Mouse (Mus musculus) liver (tissue): ENCODE measurements around the gene Lrrc32.
A peak's percentile ranks its signal among the peaks of the same experiment; 100 is the strongest.

Source experiments
- DNase-seq: peaks from one replicate; pipeline ENCODE4 v3.0.0-alpha.2; 2020; ENCODE audit warnings: mixed read lengths

Gene Lrrc32

DNA sequence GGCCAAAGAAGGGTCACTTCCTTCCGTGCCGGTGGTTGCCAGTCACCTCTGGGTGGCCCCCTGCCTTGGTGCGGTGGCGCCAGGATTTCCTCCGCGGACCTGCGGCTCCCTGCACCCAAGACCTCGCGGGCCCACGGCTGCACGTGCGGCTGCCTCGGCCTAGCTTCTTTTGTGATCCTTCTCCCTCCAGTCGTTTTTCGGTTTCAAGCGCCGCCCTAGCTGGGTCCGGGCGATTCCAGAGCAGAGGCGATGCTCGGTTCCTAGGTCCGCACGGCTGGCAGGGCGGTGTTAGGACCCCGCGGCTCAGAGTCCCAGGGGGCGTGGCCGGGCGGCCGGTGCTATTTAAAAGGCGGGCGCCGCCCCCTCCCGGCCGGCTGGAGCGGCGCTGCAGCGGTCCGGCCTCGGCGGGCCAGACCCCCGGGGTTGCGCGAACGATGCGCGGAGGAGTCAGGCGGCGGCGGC lies 571 bp downstream of the Lrrc32 start:
- peak; percentile 75 for DNase-seq

GRCm38 (mm10) chr7:98490328-98490727 lies 1.2 kb downstream of the Lrrc32 start:
- no peak for DNase-seq

- no peak for DNase-seq
These were observed 1.8 kb downstream of the Lrrc32 start for GRCm38 (mm10) chr7:98490911-98491310.

DNA sequence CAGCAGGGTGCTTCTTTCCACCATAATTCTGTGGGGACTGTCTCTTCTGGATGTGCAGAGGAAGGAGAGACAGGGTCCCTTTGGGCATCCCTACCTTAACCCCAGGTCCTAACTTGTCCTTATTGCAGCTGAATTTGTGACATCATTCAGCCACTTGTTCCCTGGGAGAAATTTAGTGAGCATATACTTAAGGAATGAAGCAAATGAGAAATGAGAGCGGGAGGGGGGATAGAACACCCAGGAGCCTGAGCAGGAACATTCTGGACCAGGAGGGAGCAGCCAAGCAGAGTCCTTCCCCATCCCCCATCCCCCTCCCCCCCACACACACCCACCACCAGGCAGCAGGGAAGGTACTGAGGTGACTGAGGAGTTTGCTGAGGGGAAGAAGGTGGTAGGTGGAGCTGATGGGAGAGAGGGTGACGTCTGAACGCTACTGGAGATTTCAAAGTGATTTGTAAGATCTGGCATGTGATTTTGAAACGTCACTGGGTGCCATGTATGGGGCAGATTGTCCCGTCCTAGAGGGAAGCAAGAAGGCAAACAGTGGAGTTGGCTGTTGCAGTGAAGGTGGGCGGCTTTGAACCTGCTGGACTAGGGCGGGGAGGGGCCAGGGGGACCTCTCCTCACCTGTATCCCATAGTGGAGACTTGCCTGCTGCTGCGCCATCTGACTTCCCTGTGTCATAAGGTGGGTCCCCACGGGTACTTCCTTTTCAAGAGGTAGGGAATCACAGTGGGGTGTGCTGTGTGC lies 2.5 kb downstream of the Lrrc32 start:
- DNase-seq, result no peak

GRCm38 (mm10) chr7:98492331-98492730 lies 3.2 kb downstream of the Lrrc32 start:
- DNase-seq, result no peak

DNA sequence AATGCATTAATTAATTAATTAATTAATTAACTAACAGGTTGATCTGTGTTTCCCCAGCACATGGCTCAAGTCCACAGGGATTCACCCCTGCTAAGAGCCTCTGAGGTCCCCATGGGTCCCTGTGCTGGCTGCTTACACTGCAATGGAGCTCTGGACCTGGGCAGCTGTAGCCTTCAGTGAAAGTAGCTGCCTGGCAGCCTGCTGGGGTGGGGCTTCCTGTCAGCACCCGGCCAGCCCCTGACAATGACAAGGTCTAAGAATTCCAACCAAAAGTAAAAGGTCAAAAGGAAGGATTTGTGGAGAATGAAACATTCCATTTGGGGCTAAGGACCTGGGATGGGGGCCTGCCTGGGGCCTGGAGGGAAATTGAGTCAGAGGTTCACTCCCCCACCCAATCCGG lies 4.2 kb downstream of the Lrrc32 start:
- no peak for DNase-seq

GRCm38 (mm10) chr7:98493901-98494480 lies 4.9 kb downstream of the Lrrc32 start:
- no peak for DNase-seq

DNA sequence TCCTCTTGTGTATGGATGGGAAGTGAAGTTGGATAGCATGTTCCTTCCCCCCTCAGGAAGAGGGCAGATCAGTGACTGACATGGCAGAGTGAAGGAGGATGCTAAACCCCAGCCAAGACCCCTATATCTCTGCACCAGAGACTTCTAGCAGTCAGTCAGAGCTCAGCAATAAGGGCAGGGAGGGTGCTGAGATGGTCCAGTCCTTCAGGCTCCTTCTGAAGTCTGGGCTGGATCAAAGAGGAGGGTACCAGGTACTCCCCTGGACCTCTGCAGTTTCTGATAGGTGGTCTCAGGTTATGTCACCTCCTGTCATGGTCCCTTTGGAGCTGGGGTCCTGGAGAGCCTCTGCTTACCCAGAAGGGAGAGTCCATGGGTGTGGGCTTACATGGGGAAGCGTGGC lies 6.5 kb downstream of the Lrrc32 start:
- no peak for DNase-seq

DNA sequence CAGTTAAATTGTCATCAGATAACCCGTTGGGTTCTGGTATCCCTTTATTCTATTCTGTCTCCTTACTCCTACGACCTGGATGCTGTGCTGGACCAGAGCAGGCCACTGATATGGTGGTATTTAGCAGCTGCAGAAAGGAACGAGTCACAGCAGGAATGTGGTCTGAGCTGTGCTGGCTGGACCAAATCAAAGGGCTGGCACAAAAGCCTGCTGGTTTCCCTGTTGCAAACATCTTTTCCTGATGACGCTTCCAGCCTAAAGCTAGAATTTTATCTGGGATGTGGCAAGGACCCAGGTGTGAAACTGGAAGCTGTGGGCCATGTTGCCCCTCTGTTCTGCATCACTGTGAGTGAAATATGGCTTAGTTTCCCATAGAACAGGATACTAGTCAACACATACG lies 8.4 kb downstream of the Lrrc32 start:
- DNase-seq, result no peak

DNA sequence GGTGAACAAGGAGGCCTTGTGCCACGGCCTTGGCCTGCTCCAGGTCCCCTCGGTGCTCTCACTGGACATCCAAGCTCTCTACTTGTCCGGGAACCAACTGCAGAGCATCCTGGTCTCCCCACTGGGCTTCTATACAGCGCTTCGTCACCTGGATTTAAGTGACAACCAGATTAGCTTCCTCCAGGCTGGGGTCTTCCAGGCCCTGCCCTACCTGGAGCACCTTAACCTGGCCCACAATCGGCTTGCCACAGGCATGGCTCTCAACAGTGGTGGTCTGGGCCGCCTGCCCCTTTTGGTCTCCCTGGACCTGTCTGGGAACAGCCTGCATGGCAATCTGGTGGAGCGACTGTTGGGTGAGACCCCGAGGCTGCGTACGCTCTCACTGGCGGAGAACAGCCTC lies 9.0 kb downstream of the Lrrc32 start:
- no peak for DNase-seq

- no peak for DNase-seq
These were observed 9.8 kb downstream of the Lrrc32 start for GRCm38 (mm10) chr7:98498656-98499560.

DNA sequence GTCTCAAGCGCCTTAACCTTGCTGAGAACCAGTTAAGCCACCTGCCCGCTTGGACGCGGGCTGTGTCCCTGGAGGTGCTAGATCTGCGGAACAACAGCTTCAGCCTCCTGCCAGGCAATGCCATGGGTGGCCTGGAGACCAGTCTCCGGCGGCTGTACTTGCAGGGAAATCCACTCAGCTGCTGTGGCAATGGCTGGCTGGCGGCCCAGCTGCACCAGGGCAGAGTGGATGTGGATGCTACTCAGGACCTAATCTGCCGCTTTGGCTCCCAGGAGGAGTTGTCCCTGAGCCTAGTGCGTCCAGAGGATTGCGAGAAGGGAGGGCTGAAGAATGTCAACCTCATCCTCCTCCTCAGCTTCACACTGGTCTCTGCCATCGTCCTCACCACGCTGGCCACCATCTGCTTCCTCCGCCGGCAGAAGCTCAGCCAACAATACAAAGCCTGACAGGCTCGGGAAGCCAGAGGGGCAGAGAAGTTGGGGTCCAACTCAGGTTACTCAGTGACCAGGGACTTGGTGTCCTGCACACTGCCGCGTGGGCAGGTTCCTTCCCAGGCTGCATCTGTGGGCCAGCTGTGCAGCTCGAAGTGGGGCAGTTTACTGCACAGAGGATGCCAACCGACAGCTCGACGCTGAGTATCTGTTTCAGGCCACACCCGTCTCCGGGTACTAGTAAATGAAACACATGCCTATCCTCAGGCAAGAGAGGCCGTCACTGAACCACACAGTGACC lies 10.6 kb downstream of the Lrrc32 start:
- no peak for DNase-seq

GRCm38 (mm10) chr7:98500470-98500869 lies 11.4 kb downstream of the Lrrc32 start:
- peak; percentile 28 for DNase-seq

DNA sequence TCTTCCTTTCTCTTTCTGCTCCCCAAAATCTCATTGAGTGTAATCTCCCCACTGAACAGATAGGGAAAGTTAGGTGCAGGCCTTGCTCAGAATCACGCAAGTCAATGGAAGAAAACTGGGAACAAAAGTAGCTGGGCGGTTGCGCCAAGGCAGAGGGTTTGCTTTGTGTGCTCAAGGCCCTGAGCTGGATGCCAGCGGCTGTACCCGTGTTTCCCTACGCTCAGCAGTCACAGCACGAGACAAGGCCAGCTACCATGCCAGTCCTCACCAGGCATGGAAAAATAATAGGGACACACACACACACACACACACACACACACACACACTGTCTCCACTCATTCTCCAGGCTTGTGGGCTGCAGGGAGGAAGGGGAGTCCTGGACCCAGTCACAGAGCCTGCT lies 12.0 kb downstream of the Lrrc32 start:
- DNase-seq, result no peak

DNA sequence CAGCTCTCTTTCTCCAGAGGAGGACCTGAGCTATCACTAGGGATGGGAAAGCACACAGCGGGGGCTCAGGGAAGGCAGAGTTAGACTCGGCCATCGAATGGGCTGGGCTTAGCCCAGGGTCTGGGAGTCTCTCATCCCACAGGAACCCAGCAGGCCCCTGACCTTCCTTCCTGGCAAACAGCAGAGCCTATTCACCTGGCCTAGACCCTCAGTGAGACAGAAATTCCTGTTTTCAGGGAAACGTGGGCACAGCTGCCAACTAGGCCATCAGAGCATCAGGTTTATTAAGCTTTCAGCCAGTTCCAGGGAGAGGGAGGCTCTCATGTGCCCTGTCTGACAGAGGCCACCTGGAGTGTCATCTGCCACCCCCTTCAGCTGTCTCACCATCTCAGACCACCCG lies 13.8 kb downstream of the Lrrc32 start:
- DNase-seq, result no peak

DNA sequence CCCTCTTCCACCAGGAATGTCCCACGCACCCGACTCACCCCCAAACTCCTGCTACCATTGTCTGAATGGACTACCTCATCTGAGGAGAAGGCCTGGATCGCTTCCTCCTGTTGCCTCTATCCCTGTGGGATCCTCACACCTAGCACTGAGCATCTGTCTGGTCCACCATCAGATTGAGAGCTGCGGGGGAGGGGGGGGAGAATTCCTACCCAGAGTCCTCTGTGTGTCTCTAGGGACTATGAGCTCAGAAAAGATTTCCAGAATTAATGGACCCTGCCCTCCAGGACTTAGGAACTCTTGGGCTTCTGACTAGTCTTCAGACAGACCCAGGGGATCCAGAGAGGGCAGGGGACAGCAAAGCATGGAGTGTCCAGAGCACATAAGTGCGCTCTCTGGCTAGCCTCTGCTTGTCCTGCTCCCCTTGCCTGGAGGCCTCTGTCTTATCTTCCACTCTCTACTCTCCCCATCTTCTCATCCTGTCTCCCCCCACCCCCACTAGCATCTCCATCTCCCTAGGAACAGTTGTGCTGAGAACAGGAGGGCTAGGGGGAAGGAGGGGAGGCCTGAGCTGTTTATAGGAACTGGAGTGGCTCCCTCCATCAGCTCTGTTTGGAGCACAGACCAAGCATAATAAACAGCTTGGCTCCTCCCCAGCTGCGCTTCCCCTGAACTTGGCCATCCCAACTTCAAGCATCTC lies 15.0 kb downstream of the Lrrc32 start:
- DNase-seq, result no peak

DNA sequence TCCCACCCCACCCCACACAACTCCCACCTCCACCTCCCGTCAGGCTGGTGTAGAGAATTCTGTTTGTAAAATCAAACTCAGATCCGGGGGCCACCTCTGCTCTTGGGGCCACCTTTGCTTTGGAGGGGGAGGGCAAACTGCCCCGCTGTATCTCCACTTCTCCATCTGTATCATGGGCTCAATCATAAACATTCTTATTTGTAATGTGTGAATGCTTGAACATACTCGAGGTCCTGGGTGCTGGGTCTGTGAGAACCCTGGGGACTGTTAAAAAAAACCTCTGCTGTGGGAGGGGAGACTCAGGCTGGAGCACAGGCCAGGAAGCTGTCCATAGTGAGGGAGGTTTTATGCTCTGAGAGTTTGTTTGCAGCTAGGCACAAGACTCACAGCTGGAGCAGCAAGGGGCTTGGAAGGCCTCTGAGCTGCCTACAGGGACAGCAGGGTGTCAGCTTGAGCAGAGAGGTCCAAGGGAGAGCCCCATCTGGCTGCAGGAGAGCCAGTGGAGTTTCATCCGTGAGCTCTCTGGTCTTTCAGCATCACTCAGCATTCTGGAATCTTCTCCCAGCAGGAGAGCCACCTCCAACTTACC lies 15.7 kb downstream of the Lrrc32 start:
- no peak for DNase-seq

GRCm38 (mm10) chr7:98505664-98506063 lies 16.6 kb downstream of the Lrrc32 start:
- no peak for DNase-seq

- DNase-seq, result no peak
These were observed 22.2 kb downstream of the Lrrc32 start for GRCm38 (mm10) chr7:98510961-98511958.

- no peak for DNase-seq
These were observed 24.2 kb downstream of the Lrrc32 start for GRCm38 (mm10) chr7:98513251-98513650.

- DNase-seq, result no peak
These were observed 33.5 kb downstream of the Lrrc32 start for GRCm38 (mm10) chr7:98522576-98522975.
